Mouse (Mus musculus) brain, embryonic 14.5 days (tissue): Measurements from ENCODE around the gene Gm11627.

Experiments
- CTCF ChIP-seq: fragments of 200-500 bp; IDR thresholded peaks from 2 replicates; pipeline ENCODE4 v1.5.1; 2012; ENCODE audit warnings: inconsistent platforms, mild to moderate bottlenecking, moderate library complexity, borderline replicate concordance; ENCODE audit not compliant: insufficient read depth, insufficient read length; ENCODE audit errors: extremely low read depth
- POLR2A ChIP-seq: fragments of 200-500 bp; IDR thresholded peaks from 2 replicates; pipeline ENCODE4 v1.6.1; 2012; ENCODE audit warnings: mild to moderate bottlenecking, inconsistent platforms, borderline replicate concordance; ENCODE audit not compliant: poor library complexity, insufficient read depth, insufficient read length, severe bottlenecking; ENCODE audit errors: extremely low read depth

- TF ChIP-seq CTCF = no peak
- no peak for TF ChIP-seq POLR2A
Measured at GRCm38 (mm10) chr11:102602816-102603495, 23.7 kb upstream of the Gm11627 start.
